Mouse (Mus musculus) kidney, adult 18-20 months (tissue): ENCODE data around the gene Nemf.
"Not testable (repeated sequence)": the region's sequence is repeated elsewhere in the genome, so short reads cannot be mapped to it uniquely, and the experiment has no call there.

ENCODE experiments used
- DNase-seq: peaks from one replicate; pipeline ENCODE4 v3.0.0; 2021

Nemf gene

GRCm38 (mm10) chr12:69371854-69372671, 15.1 kb upstream of the Nemf start, which contains the start of the genes Arf6 and Gm9887:
TSS of gene Arf6 (plus strand) at chr12:69372150.
TSS of gene Gm9887 (minus strand) at chr12:69372458.
- peak; percentile 98 for DNase-seq

GRCm38 (mm10) chr12:69371421-69371853, 14.5 kb upstream of the Nemf start:
- no peak for DNase-seq

- no peak for DNase-seq
Measured at GRCm38 (mm10) chr12:69370936-69371335, 14.0 kb upstream of the Nemf start.

- DNase-seq: no peak
Measured at GRCm38 (mm10) chr12:69367557-69367956, 10.6 kb upstream of the Nemf start.

GRCm38 (mm10) chr12:69366424-69366823, 9.5 kb upstream of the Nemf start:
- no peak for DNase-seq

- DNase-seq: no peak
Measured at GRCm38 (mm10) chr12:69365757-69366156, 8.8 kb upstream of the Nemf start.

- DNase-seq: peak; percentile 87
Measured at GRCm38 (mm10) chr12:69363899-69364762, 7.2 kb upstream of the Nemf start.

- DNase-seq: not testable (repeated sequence)
Measured at GRCm38 (mm10) chr12:69363110-69363509, 6.1 kb upstream of the Nemf start.

GRCm38 (mm10) chr12:69362388-69362787, 5.4 kb upstream of the Nemf start:
- no peak for DNase-seq

GRCm38 (mm10) chr12:69361919-69362318, 5.0 kb upstream of the Nemf start:
- no peak for DNase-seq

GRCm38 (mm10) chr12:69360997-69361899, 4.3 kb upstream of the Nemf start:
- DNase-seq: peak; percentile 100

GRCm38 (mm10) chr12:69360655-69360996, 3.7 kb upstream of the Nemf start:
- DNase-seq: peak; percentile 76

- no peak for DNase-seq
Measured at GRCm38 (mm10) chr12:69357300-69357646, 308 bp upstream of the Nemf start.

- no peak for DNase-seq
Measured at GRCm38 (mm10) chr12:69351685-69352084, 5.3 kb downstream of the Nemf start.

- no peak for DNase-seq
Measured at GRCm38 (mm10) chr12:69349928-69350327, 7.0 kb downstream of the Nemf start.

GRCm38 (mm10) chr12:69333547-69333946, 23.4 kb downstream of the Nemf start:
- DNase-seq: peak; percentile 30

- DNase-seq: no peak
Measured at GRCm38 (mm10) chr12:69332147-69332546, 24.8 kb downstream of the Nemf start.

- DNase-seq: no peak
Measured at GRCm38 (mm10) chr12:69331187-69331586, 25.8 kb downstream of the Nemf start.

- DNase-seq: no peak
Measured at GRCm38 (mm10) chr12:69318431-69318830, 38.5 kb downstream of the Nemf start.

GRCm38 (mm10) chr12:69309659-69310058, 47.3 kb downstream of the Nemf start:
- no peak for DNase-seq

GRCm38 (mm10) chr12:69306333-69306732, 50.6 kb downstream of the Nemf start:
- DNase-seq: no peak

- no peak for DNase-seq
Measured at GRCm38 (mm10) chr12:69304051-69304450, 52.9 kb downstream of the Nemf start.

- DNase-seq: no peak
Measured at GRCm38 (mm10) chr12:69302171-69302570, 54.8 kb downstream of the Nemf start.
